Mouse (Mus musculus) heart, adult 2 months (tissue): ENCODE data around the gene 3425401B19Rik. TPM values are rescaled to one million over a fixed set of nuclear protein-coding genes. Genes with fewer than 3 reads are reported as not detected.

ENCODE experiments used
- DNase-seq, 2 experiments: peaks; one replicate each; pipeline ENCODE4 v3.0.0; 2021
- H3K27ac ChIP-seq: fragments of 200-600 bp; 2 replicates; pipeline ENCODE4 v1.8.1; 2022
- H3K27me3 ChIP-seq: fragments of 200-500 bp; 2 replicates; pipeline ENCODE4 v1.6.1; 2012; ENCODE audit warnings: mild to moderate bottlenecking, low read length, inconsistent platforms, mixed read lengths; ENCODE audit not compliant: control insufficient read depth, insufficient read depth
- H3K36me3 ChIP-seq: fragments of 200-500 bp; 2 replicates; pipeline ENCODE4 v1.6.1; 2012; ENCODE audit warnings: low read length, inconsistent platforms; ENCODE audit not compliant: control insufficient read depth, insufficient read depth
- H3K4me1 ChIP-seq: fragments of 200-500 bp; 2 replicates; pipeline ENCODE4 v1.6.1; 2011; ENCODE audit warnings: low read length; ENCODE audit not compliant: control insufficient read depth, insufficient read depth
- H3K4me3 ChIP-seq: fragments of 200-600 bp; 2 replicates; pipeline ENCODE4 v1.8.1; 2022
- H3K79me2 ChIP-seq: fragments of 200-500 bp; replicated peaks from 2 replicates; pipeline ENCODE4 v1.6.1; 2012; ENCODE audit warnings: mild to moderate bottlenecking, inconsistent platforms, low read length, moderate library complexity, mixed read lengths; ENCODE audit not compliant: control insufficient read depth, insufficient read depth
- H3K9ac ChIP-seq: fragments of 200-500 bp; 2 replicates; pipeline ENCODE4 v1.6.1; 2012; ENCODE audit warnings: low read depth, mild to moderate bottlenecking, control low read depth, inconsistent platforms, low read length, mixed read lengths
- CTCF ChIP-seq: fragments of 200-600 bp; IDR thresholded peaks from 2 replicates; pipeline ENCODE4 v1.8.1; 2022; ENCODE audit warnings: antibody characterized with exemption, mild to moderate bottlenecking, moderate library complexity
- EP300 ChIP-seq: fragments of 200-500 bp; IDR thresholded peaks from 2 replicates; pipeline ENCODE4 v1.6.1; 2011; ENCODE audit warnings: low read depth, low read length, control low read depth; ENCODE audit not compliant: insufficient read depth
- POLR2A ChIP-seq: fragments of 200-500 bp; IDR thresholded peaks from 2 replicates; pipeline ENCODE4 v1.6.1; 2011; ENCODE audit warnings: mild to moderate bottlenecking, low read depth, low read length, control low read depth; ENCODE audit not compliant: insufficient read depth
- WGBS: fragments of 180-500 bp; shearing (Covaris S2); methylation state at CpG from one replicate; pipeline ENCODE4 v1.1.7; 2018; 5-methylcytosine and 5-hydroxymethylcytosine counted together
- intact Hi-C: fragments of 180-260 bp; cut with DNase I; formaldehyde crosslinking; loops from one replicate; pipeline ENCODE4 v1.15.1; 2025
- polyA plus RNA-seq: library from polyadenylated mRNA; depleted of rRNA; stranded (reverse); fragments of >200 nt; gene quantifications from 2 replicates; pipeline ENCODE4 v1.2.3, GENCODE M21; 2012
- total RNA-seq, 2 experiments: library from RNA; stranded (reverse); gene quantifications; 2 replicates each; pipeline ENCODE4 v1.2.3; 2021

Gene 3425401B19Rik
- total and polyA plus RNA-seq, 3 experiments: 36.3 to 136 (median 87.3) TPM

GRCm38 (mm10) chr14:32683251-32683838 lies 1.7 kb downstream of the 3425401B19Rik start:
- intact Hi-C loops: no loop called here
- TF ChIP-seq EP300: 0 out of 2 replicates have a peak, but pooled peaks have one; percentile 16
- TF ChIP-seq POLR2A: peak; percentile 59
- TF ChIP-seq CTCF: peak; percentile 16; the same call in 1 of the 2 replicates
- Histone ChIP-seq H3K4me1 (peaks cover 7% of the 10 kb centered on the region), H3K79me2 (no peaks in the 10 kb centered on the region), H3K9ac (peak overlapping the region; percentile 62), H3K27me3 (no peaks in the 10 kb centered on the region), H3K4me3 (peak overlapping the region; percentile 51), H3K27ac (peak overlapping the region; percentile 92), H3K36me3 (no peaks in the 10 kb centered on the region)
- DNase-seq: peak; percentile 64 to 68
- WGBS: 8% methylated on average over 19 of the region's 19 CpGs

GRCm38 (mm10) chr14:32682536-32682935 lies 2.6 kb downstream of the 3425401B19Rik start:
- WGBS: 68% methylated on average over 12 of the region's 12 CpGs
- H3K9ac ChIP-seq: peak overlapping the region; percentile 34
- TF ChIP-seq EP300 (no peak), POLR2A (no peak), CTCF (no peak)
- intact Hi-C loops: no loop called here
- no peaks in the 10 kb centered on the region for H3K36me3 ChIP-seq
- H3K27me3 ChIP-seq: no peaks in the 10 kb centered on the region
- peak overlapping the region; percentile 92 for H3K27ac ChIP-seq
- H3K79me2 ChIP-seq: no peaks in the 10 kb centered on the region
- H3K4me1 ChIP-seq: peaks cover 7% of the 10 kb centered on the region
- H3K4me3 ChIP-seq: peak overlapping the region; percentile 51
- no peak for DNase-seq

- H3K4me1 ChIP-seq: peaks cover 5% of the 10 kb centered on the region
- H3K4me3 ChIP-seq: no peak overlapping the region
- H3K79me2 ChIP-seq: no peaks in the 10 kb centered on the region
- no peak for DNase-seq
- H3K36me3 ChIP-seq: no peaks in the 10 kb centered on the region
- H3K27ac ChIP-seq: no peak overlapping the region
- H3K9ac ChIP-seq: no peak overlapping the region
- no peaks in the 10 kb centered on the region for H3K27me3 ChIP-seq
- no peak for TF ChIP-seq CTCF
- TF ChIP-seq EP300: no peak
- no peak for TF ChIP-seq POLR2A
- WGBS: 83% methylated on average over 3 of the region's 3 CpGs
- intact Hi-C loops: no loop called here
Measured at GRCm38 (mm10) chr14:32681603-32682002, 3.5 kb downstream of the 3425401B19Rik start.

DNA sequence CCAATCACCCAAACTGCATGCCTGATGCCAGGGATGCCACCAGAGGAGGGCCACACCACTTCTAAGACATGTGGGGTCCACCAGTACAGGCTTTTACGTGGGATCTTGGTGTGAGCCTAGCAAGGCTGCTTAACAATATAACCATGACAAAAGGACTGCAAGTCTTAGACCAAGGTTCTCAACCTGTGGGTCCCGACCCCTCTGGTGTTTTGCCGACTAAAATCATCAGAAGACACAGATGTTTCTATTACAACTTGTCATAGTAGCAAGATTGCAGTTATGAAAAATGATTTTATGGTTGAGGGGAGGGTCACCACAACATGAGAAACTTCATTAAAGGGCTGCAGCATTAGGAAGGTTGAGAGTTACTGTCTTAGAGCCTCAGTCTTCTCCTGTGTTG lies 6.5 kb downstream of the 3425401B19Rik start:
- H3K4me3 ChIP-seq: no peak overlapping the region
- WGBS: 59% methylated on average over 3 of the region's 3 CpGs
- no peaks in the 10 kb centered on the region for H3K36me3 ChIP-seq
- no peak for TF ChIP-seq EP300
- TF ChIP-seq POLR2A: no peak
- no peak for TF ChIP-seq CTCF
- no peak for DNase-seq
- no peak overlapping the region for H3K9ac ChIP-seq
- no peaks in the 10 kb centered on the region for H3K27me3 ChIP-seq
- H3K79me2 ChIP-seq: no peaks in the 10 kb centered on the region
- peaks cover 3% of the 10 kb centered on the region; the same call in 1 of the 2 replicates for H3K4me1 ChIP-seq
- no peak overlapping the region for H3K27ac ChIP-seq
- intact Hi-C loops: no loop called here

DNA sequence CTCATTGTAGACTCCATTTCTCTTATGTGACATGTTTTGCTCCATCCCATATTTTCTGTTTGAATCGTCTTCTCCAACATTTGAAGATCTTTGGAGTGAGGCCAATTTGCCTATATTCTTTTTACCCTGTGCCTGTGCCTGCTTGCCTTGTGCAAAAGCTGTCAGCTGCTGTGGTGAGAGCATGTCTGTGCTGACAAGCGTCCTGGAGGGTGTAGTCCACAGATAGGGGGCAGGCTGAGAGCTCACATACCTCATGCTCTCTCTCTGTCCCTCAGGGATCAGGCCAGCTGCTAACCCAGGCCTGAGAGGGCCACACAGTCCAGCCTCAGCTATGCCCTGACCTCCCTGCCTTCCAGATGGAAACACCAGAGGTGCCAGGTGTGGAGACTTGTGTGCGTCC lies 11.9 kb downstream of the 3425401B19Rik start:
- Histone ChIP-seq H3K79me2 (no peaks in the 10 kb centered on the region; the same call in 1 of the 2 replicates), H3K27ac (no peak overlapping the region), H3K27me3 (no peaks in the 10 kb centered on the region), H3K9ac (no peak overlapping the region), H3K36me3 (no peaks in the 10 kb centered on the region), H3K4me3 (no peak overlapping the region), H3K4me1 (no peaks in the 10 kb centered on the region; the same call in 1 of the 2 replicates)
- no peak for TF ChIP-seq POLR2A
- TF ChIP-seq EP300: no peak
- TF ChIP-seq CTCF: peak; percentile 40
- no peak for DNase-seq
- intact Hi-C loops: loop anchor here (2.0 kb wide), 1 partner anchor 42 kb away; no protein-coding TSS in a partner anchor
- WGBS: 39% methylated on average over 3 of the region's 3 CpGs

GRCm38 (mm10) chr14:32663099-32663498 lies 22.0 kb downstream of the 3425401B19Rik start:
- DNase-seq: peak in 1 of 2 experiments; percentile 33
- Histone ChIP-seq H3K79me2 (no peaks in the 10 kb centered on the region), H3K27ac (no peak overlapping the region), H3K4me3 (no peak overlapping the region), H3K27me3 (no peaks in the 10 kb centered on the region), H3K4me1 (no peaks in the 10 kb centered on the region), H3K36me3 (no peaks in the 10 kb centered on the region), H3K9ac (no peak overlapping the region)
- intact Hi-C loops: no loop called here
- TF ChIP-seq POLR2A: no peak
- TF ChIP-seq EP300: no peak
- no peak for TF ChIP-seq CTCF
- WGBS: 69% methylated on average over 6 of the region's 6 CpGs
